Mouse (Mus musculus): ENCODE results near the gene Setd1a.

Setd1a gene

GRCm38 (mm10) chr7:127746494-127747491 lies 29.7 kb upstream of the Setd1a start:
- TF ChIP-seq NANOG (IDR thresholded peaks at IDR 0.05; ENCODE audit: borderline replicate concordance, low read length) (no peak), POU5F1 (IDR thresholded peaks at IDR 0.05; ENCODE audit: borderline replicate concordance, low read length) (no peak), CTCF (conservative IDR thresholded peaks at IDR 0.05; ENCODE audit: low read length) (no peak)
- Histone ChIP-seq H3K4me3 (replicated peaks; ENCODE audit: low read length) (peak overlapping the region; percentile 92), H3K9me3 (ENCODE audit: low read length) (no peaks in the 10 kb centered on the region), H3K27me3 (ENCODE audit: insufficient read depth, low read length) (no peaks in the 10 kb centered on the region), H3K36me3 (ENCODE audit: insufficient read depth, low read length) (peaks cover 36% of the 10 kb centered on the region), H3K4me1 (replicated peaks; ENCODE audit: low read depth, low read length) (peaks cover 70% of the 10 kb centered on the region)

- no peak for TF ChIP-seq NANOG (IDR thresholded peaks at IDR 0.05; ENCODE audit: borderline replicate concordance, low read length)
- TF ChIP-seq CTCF (conservative IDR thresholded peaks at IDR 0.05; ENCODE audit: low read length), result no peak
- TF ChIP-seq POU5F1 (IDR thresholded peaks at IDR 0.05; ENCODE audit: borderline replicate concordance, low read length), result no peak
- Histone ChIP-seq H3K27me3 (ENCODE audit: insufficient read depth, low read length) (no peaks in the 10 kb centered on the region), H3K4me1 (replicated peaks; ENCODE audit: low read depth, low read length) (peaks cover 71% of the 10 kb centered on the region), H3K4me3 (replicated peaks; ENCODE audit: low read length) (peak overlapping the region; percentile 92), H3K36me3 (ENCODE audit: insufficient read depth, low read length) (peaks cover 46% of the 10 kb centered on the region), H3K9me3 (ENCODE audit: low read length) (no peaks in the 10 kb centered on the region)
Observed at GRCm38 (mm10) chr7:127747559-127748234, 28.8 kb upstream of the Setd1a start.

- TF ChIP-seq POU5F1 (IDR thresholded peaks at IDR 0.05; ENCODE audit: borderline replicate concordance, low read length) (no peak), CTCF (conservative IDR thresholded peaks at IDR 0.05; ENCODE audit: low read length) (no peak), NANOG (IDR thresholded peaks at IDR 0.05; ENCODE audit: borderline replicate concordance, low read length) (no peak)
- H3K4me1 ChIP-seq (replicated peaks; ENCODE audit: low read depth, low read length), result peaks cover 74% of the 10 kb centered on the region
- peak overlapping the region; percentile 92 for H3K4me3 ChIP-seq (replicated peaks; ENCODE audit: low read length)
- H3K9me3 ChIP-seq (ENCODE audit: low read length), result no peaks in the 10 kb centered on the region
- no peaks in the 10 kb centered on the region for H3K27me3 ChIP-seq (ENCODE audit: insufficient read depth, low read length)
- H3K36me3 ChIP-seq (ENCODE audit: insufficient read depth, low read length), result peaks cover 51% of the 10 kb centered on the region
Observed at GRCm38 (mm10) chr7:127748235-127748560, 28.3 kb upstream of the Setd1a start.

GRCm38 (mm10) chr7:127750131-127751127 lies 26.0 kb upstream of the Setd1a start:
- no peaks in the 10 kb centered on the region for H3K9me3 ChIP-seq (ENCODE audit: low read length)
- H3K4me1 ChIP-seq (replicated peaks; ENCODE audit: low read depth, low read length), result peaks cover 81% of the 10 kb centered on the region
- no peaks in the 10 kb centered on the region for H3K27me3 ChIP-seq (ENCODE audit: insufficient read depth, low read length)
- peaks cover 73% of the 10 kb centered on the region for H3K36me3 ChIP-seq (ENCODE audit: insufficient read depth, low read length)
- TF ChIP-seq CTCF (conservative IDR thresholded peaks at IDR 0.05; ENCODE audit: low read length), result no peak
- no peak for TF ChIP-seq NANOG (IDR thresholded peaks at IDR 0.05; ENCODE audit: borderline replicate concordance, low read length)
- TF ChIP-seq POU5F1 (IDR thresholded peaks at IDR 0.05; ENCODE audit: borderline replicate concordance, low read length), result no peak
- H3K4me3 ChIP-seq (replicated peaks; ENCODE audit: low read length), result peak overlapping the region; percentile 64

GRCm38 (mm10) chr7:127751619-127752018 lies 24.9 kb upstream of the Setd1a start:
- H3K36me3 ChIP-seq (ENCODE audit: insufficient read depth, low read length), result peaks cover 85% of the 10 kb centered on the region
- no peak for TF ChIP-seq POU5F1 (IDR thresholded peaks at IDR 0.05; ENCODE audit: borderline replicate concordance, low read length)
- TF ChIP-seq CTCF (conservative IDR thresholded peaks at IDR 0.05; ENCODE audit: low read length), result no peak
- no peak for TF ChIP-seq NANOG (IDR thresholded peaks at IDR 0.05; ENCODE audit: borderline replicate concordance, low read length)

GRCm38 (mm10) chr7:127752069-127752468 lies 24.4 kb upstream of the Setd1a start:
- no peaks in the 10 kb centered on the region for H3K27me3 ChIP-seq (ENCODE audit: insufficient read depth, low read length)
- peak overlapping the region; percentile 62 for H3K4me3 ChIP-seq (replicated peaks; ENCODE audit: low read length)
- TF ChIP-seq POU5F1 (IDR thresholded peaks at IDR 0.05; ENCODE audit: borderline replicate concordance, low read length), result no peak
- TF ChIP-seq NANOG (IDR thresholded peaks at IDR 0.05; ENCODE audit: borderline replicate concordance, low read length), result no peak
- no peak for TF ChIP-seq CTCF (conservative IDR thresholded peaks at IDR 0.05; ENCODE audit: low read length)
- peaks cover 89% of the 10 kb centered on the region for H3K36me3 ChIP-seq (ENCODE audit: insufficient read depth, low read length)
- no peaks in the 10 kb centered on the region for H3K9me3 ChIP-seq (ENCODE audit: low read length)
- H3K4me1 ChIP-seq (replicated peaks; ENCODE audit: low read depth, low read length), result peaks cover 97% of the 10 kb centered on the region

More at GRCm38 (mm10) chr7:127751619-127752018, 24.9 kb upstream of the Setd1a start:
- peaks cover 93% of the 10 kb centered on the region for H3K4me1 ChIP-seq (replicated peaks; ENCODE audit: low read depth, low read length)
- H3K4me3 ChIP-seq (replicated peaks; ENCODE audit: low read length), result peak overlapping the region; percentile 62
- H3K27me3 ChIP-seq (ENCODE audit: insufficient read depth, low read length), result no peaks in the 10 kb centered on the region
- no peaks in the 10 kb centered on the region for H3K9me3 ChIP-seq (ENCODE audit: low read length)

- peaks cover 100% of the 10 kb centered on the region for H3K4me1 ChIP-seq (replicated peaks; ENCODE audit: low read depth, low read length)
- H3K36me3 ChIP-seq (ENCODE audit: insufficient read depth, low read length), result peaks cover 100% of the 10 kb centered on the region
- no peaks in the 10 kb centered on the region for H3K9me3 ChIP-seq (ENCODE audit: low read length)
- no peaks in the 10 kb centered on the region for H3K27me3 ChIP-seq (ENCODE audit: insufficient read depth, low read length)
- H3K4me3 ChIP-seq (replicated peaks; ENCODE audit: low read length), result peak overlapping the region; percentile 62
- TF ChIP-seq POU5F1 (IDR thresholded peaks at IDR 0.05; ENCODE audit: borderline replicate concordance, low read length) (no peak), CTCF (conservative IDR thresholded peaks at IDR 0.05; ENCODE audit: low read length) (no peak), NANOG (IDR thresholded peaks at IDR 0.05; ENCODE audit: borderline replicate concordance, low read length) (no peak)
Observed at GRCm38 (mm10) chr7:127753158-127753557, 23.3 kb upstream of the Setd1a start.
